Mouse (Mus musculus): ENCODE measurements around the gene Kmt2d. TPM values are rescaled to one million over a fixed set of nuclear protein-coding genes. Genes with fewer than 3 reads are reported as not detected.

Gene Kmt2d
- total and polyA plus RNA-seq, 3 experiments = 22.1 to 150 (median 57.8) TPM

DNA sequence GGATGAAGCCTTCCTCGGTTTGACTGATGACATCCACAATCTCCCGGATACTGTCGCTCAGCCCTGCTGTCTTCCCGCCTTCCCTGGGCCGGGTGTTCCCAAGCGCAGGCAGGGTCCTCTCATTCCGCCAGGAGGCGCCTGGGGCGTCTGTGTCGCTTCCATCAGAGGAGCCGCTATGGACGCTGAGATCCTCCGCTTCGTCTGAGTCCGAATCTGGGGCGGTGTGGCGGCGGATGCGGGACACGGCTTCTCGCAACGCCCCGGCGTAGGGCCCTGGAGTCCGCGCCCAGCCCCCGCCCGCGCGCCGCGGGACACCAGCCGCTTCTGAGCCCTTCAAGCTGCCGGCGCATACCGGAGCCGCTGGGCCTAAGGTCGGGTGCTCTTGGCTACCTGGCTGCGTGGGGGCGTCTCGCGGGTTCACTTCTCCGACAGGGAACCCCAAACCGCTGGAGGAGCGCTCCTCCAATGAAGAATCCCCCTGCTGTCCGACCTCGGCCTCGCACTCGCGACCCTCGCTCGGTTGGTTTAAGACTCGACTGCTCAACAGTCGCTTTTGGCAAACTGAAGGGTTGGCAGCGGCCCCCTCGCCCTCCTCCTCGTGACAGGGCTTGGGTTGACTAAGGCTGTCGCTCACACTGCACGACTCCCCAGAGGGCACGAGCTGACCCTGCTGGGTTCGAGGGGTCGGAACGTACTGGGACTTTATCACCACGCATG, 65.5 kb downstream of the Kmt2d start:
- no peak for TF ChIP-seq GATA2 (IDR thresholded peaks at IDR 0.05; ENCODE audit: borderline replicate concordance, low read depth, low read length)
- ATAC-seq (ENCODE audit: extremely low read depth, insufficient number of reproducible peaks, low FRiP score, poor library complexity, severe bottlenecking) (no peak), DNase-seq (ENCODE audit: low spot score) (no peak)
- peaks cover 46% of the 10 kb centered on the region for H3K4me1 ChIP-seq (ENCODE audit: insufficient read depth, low read depth, low read length)
- peak overlapping the region; percentile 51; the same call in 1 of the 2 replicates for H3K4me3 ChIP-seq (ENCODE audit: low read depth, low read length)
- peaks cover 90% of the 10 kb centered on the region for H3K27me3 ChIP-seq (ENCODE audit: insufficient read depth, low read length)
- H3K36me3 ChIP-seq (replicated peaks) = peaks cover 14% of the 10 kb centered on the region
- H3K9me3 ChIP-seq (replicated peaks) = peaks cover 5% of the 10 kb centered on the region; the same call in 1 of the 2 replicates

- Histone ChIP-seq H3K9me3 (replicated peaks) (peaks cover 5% of the 10 kb centered on the region; the same call in 1 of the 2 replicates), H3K36me3 (replicated peaks) (peaks cover 3% of the 10 kb centered on the region), H3K4me3 (ENCODE audit: low read depth, low read length) (no peak overlapping the region; the same call in 1 of the 2 replicates), H3K4me1 (ENCODE audit: insufficient read depth, low read depth, low read length) (peaks cover 46% of the 10 kb centered on the region), H3K27me3 (ENCODE audit: insufficient read depth, low read length) (peaks cover 96% of the 10 kb centered on the region)
- TF ChIP-seq TAL1 (conservative IDR thresholded peaks at IDR 0.05; ENCODE audit: low read depth, low read length) (no peak), GATA1 (IDR thresholded peaks at IDR 0.05; ENCODE audit: borderline replicate concordance, low read length) (no peak), POLR2AphosphoS5 (IDR thresholded peaks at IDR 0.05; ENCODE audit: insufficient replicate concordance, low read depth, low read length) (no peak), GATA2 (IDR thresholded peaks at IDR 0.05; ENCODE audit: borderline replicate concordance, low read depth, low read length) (no peak), CTCF (IDR thresholded peaks at IDR 0.05; ENCODE audit: low read depth, low read length) (peak; percentile 93)
- peak; percentile 82 for DNase-seq (ENCODE audit: low spot score)
- ATAC-seq (ENCODE audit: extremely low read depth, insufficient number of reproducible peaks, low FRiP score, poor library complexity, severe bottlenecking) = peak; percentile 52; the same call in 1 of the 2 replicates
These were observed 67.0 kb downstream of the Kmt2d start for GRCm38 (mm10) chr15:98804054-98804453.

GRCm38 (mm10) chr15:98802926-98803325, 68.1 kb downstream of the Kmt2d start:
- Histone ChIP-seq H3K27me3 (ENCODE audit: insufficient read depth, low read length) (peaks cover 95% of the 10 kb centered on the region), H3K9me3 (replicated peaks) (peaks cover 5% of the 10 kb centered on the region; the same call in 1 of the 2 replicates), H3K36me3 (replicated peaks) (no peaks in the 10 kb centered on the region), H3K4me3 (ENCODE audit: low read depth, low read length) (no peak overlapping the region), H3K4me1 (ENCODE audit: insufficient read depth, low read depth, low read length) (peaks cover 36% of the 10 kb centered on the region)
- TF ChIP-seq TAL1 (conservative IDR thresholded peaks at IDR 0.05; ENCODE audit: low read depth, low read length) (no peak), GATA2 (IDR thresholded peaks at IDR 0.05; ENCODE audit: borderline replicate concordance, low read depth, low read length) (no peak), POLR2AphosphoS5 (IDR thresholded peaks at IDR 0.05; ENCODE audit: insufficient replicate concordance, low read depth, low read length) (no peak), GATA1 (IDR thresholded peaks at IDR 0.05; ENCODE audit: borderline replicate concordance, low read length) (no peak), CTCF (IDR thresholded peaks at IDR 0.05; ENCODE audit: low read depth, low read length) (no peak)
- no peak for DNase-seq (ENCODE audit: low spot score)
- no peak for ATAC-seq (ENCODE audit: extremely low read depth, insufficient number of reproducible peaks, low FRiP score, poor library complexity, severe bottlenecking)

- peaks cover 86% of the 10 kb centered on the region for H3K27me3 ChIP-seq (ENCODE audit: insufficient read depth, low read length)
- H3K9me3 ChIP-seq (replicated peaks) = no peaks in the 10 kb centered on the region
- no peak overlapping the region for H3K4me3 ChIP-seq (ENCODE audit: low read depth, low read length)
- H3K36me3 ChIP-seq (replicated peaks) = no peaks in the 10 kb centered on the region
- DNase-seq (ENCODE audit: low spot score) (peak; percentile 70), ATAC-seq (ENCODE audit: extremely low read depth, insufficient number of reproducible peaks, low FRiP score, poor library complexity, severe bottlenecking) (no peak)
- TF ChIP-seq TAL1 (conservative IDR thresholded peaks at IDR 0.05; ENCODE audit: low read depth, low read length) (no peak), CTCF (IDR thresholded peaks at IDR 0.05; ENCODE audit: low read depth, low read length) (peak; percentile 75), GATA2 (IDR thresholded peaks at IDR 0.05; ENCODE audit: borderline replicate concordance, low read depth, low read length) (no peak)
- peaks cover 8% of the 10 kb centered on the region for H3K4me1 ChIP-seq (ENCODE audit: insufficient read depth, low read depth, low read length)
These were observed 71.6 kb downstream of the Kmt2d start for GRCm38 (mm10) chr15:98799396-98799795.

DNA sequence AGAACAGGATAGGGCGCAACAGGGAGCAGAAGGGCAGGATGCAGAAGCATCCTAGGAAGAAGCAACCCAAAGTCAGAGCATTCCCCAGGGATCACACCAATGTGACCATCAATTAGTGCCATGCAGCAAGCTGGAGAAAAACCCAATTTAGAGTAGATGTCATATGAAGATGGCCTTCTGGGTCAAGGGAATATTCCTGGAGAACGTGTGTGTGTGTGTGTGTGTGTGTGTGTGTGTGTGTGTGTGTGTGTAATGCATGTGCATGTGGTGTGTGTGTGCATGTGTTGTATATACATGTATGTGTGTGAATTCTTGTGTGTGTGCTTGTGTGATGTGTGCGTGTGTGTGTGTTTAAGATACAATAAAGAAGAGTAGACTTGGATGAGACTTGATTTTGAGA, 72.1 kb downstream of the Kmt2d start:
- ATAC-seq (ENCODE audit: extremely low read depth, insufficient number of reproducible peaks, low FRiP score, poor library complexity, severe bottlenecking) (no peak), DNase-seq (ENCODE audit: low spot score) (no peak)
- H3K27me3 ChIP-seq (ENCODE audit: insufficient read depth, low read length) = peaks cover 84% of the 10 kb centered on the region
- no peak for TF ChIP-seq TAL1 (conservative IDR thresholded peaks at IDR 0.05; ENCODE audit: low read depth, low read length)
- TF ChIP-seq CTCF (IDR thresholded peaks at IDR 0.05; ENCODE audit: low read depth, low read length) = no peak
- no peak for TF ChIP-seq GATA1 (IDR thresholded peaks at IDR 0.05; ENCODE audit: borderline replicate concordance, low read length)
- TF ChIP-seq GATA2 (IDR thresholded peaks at IDR 0.05; ENCODE audit: borderline replicate concordance, low read depth, low read length) = no peak
- no peak for TF ChIP-seq POLR2AphosphoS5 (IDR thresholded peaks at IDR 0.05; ENCODE audit: insufficient replicate concordance, low read depth, low read length)
- H3K4me3 ChIP-seq (ENCODE audit: low read depth, low read length) = no peak overlapping the region
- peaks cover 3% of the 10 kb centered on the region for H3K4me1 ChIP-seq (ENCODE audit: insufficient read depth, low read depth, low read length)
- H3K9me3 ChIP-seq (replicated peaks) = no peaks in the 10 kb centered on the region
- H3K36me3 ChIP-seq (replicated peaks) = no peaks in the 10 kb centered on the region

DNA sequence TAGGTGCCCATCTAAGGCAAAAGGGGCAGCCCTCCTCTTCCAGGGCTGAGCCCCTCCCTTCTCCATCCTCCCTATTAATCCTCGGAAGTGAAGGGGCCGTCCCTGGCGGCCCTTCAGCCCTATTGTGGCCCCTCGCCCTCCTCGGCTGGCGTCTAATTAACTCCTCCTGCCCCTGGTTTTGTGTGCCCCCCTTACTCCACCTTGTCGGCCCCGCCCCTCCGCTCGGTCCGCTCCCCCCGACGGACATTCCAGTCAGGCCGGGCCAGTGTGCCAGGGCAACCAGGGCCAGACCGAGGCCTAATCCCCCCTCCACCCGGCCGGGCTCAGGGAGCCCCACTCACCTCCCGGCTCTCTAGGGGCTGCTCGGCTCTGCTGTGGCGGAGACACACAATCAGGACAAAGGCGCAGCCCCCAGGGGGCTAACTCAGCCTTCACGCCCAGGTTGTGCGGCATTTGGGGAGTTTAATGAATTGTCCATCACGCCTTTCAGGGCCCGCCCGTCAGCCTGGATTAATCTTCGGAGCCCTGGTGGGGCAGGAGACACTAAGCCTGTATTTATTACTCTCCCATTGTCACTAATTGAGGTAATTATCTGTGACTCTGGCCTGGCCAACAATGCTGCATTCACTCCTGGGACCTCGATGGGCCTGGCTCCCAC, 73.0 kb downstream of the Kmt2d start:
- ATAC-seq (ENCODE audit: extremely low read depth, insufficient number of reproducible peaks, low FRiP score, poor library complexity, severe bottlenecking) = no peak
- H3K9me3 ChIP-seq (replicated peaks) = no peaks in the 10 kb centered on the region
- no peak for DNase-seq (ENCODE audit: low spot score)
- TF ChIP-seq POLR2AphosphoS5 (IDR thresholded peaks at IDR 0.05; ENCODE audit: insufficient replicate concordance, low read depth, low read length) = no peak
- no peak for TF ChIP-seq CTCF (IDR thresholded peaks at IDR 0.05; ENCODE audit: low read depth, low read length)
- TF ChIP-seq TAL1 (conservative IDR thresholded peaks at IDR 0.05; ENCODE audit: low read depth, low read length) = no peak
- TF ChIP-seq GATA2 (IDR thresholded peaks at IDR 0.05; ENCODE audit: borderline replicate concordance, low read depth, low read length) = no peak
- no peak for TF ChIP-seq GATA1 (IDR thresholded peaks at IDR 0.05; ENCODE audit: borderline replicate concordance, low read length)
- H3K4me1 ChIP-seq (ENCODE audit: insufficient read depth, low read depth, low read length) = no peaks in the 10 kb centered on the region; the same call in 1 of the 2 replicates
- peaks cover 83% of the 10 kb centered on the region for H3K27me3 ChIP-seq (ENCODE audit: insufficient read depth, low read length)
- H3K4me3 ChIP-seq (ENCODE audit: low read depth, low read length) = no peak overlapping the region
- no peaks in the 10 kb centered on the region for H3K36me3 ChIP-seq (replicated peaks)
